Mouse (Mus musculus) lung, postnatal 14 days (tissue): ENCODE results near the gene Neurl2.
"Not testable (repeated sequence)": the region's sequence is repeated elsewhere in the genome, so short reads cannot be mapped to it uniquely, and the experiment has no call there.

Source experiments
- DNase-seq: peaks from one replicate; pipeline ENCODE4 v3.0.0; 2021

Neurl2 gene

GRCm38 (mm10) chr2:164857842-164858553, 24.7 kb upstream of the Neurl2 start:
- no peak for DNase-seq

- DNase-seq, result peak; percentile 77
Measured at GRCm38 (mm10) chr2:164857101-164857821, 24.0 kb upstream of the Neurl2 start, which contains the start of gene Pltp. Gene Pltp, minus strand, starts transcription at chr2:164857711.

- DNase-seq, result no peak
Measured at GRCm38 (mm10) chr2:164856309-164857100, 23.2 kb upstream of the Neurl2 start.

GRCm38 (mm10) chr2:164855572-164855971, 22.3 kb upstream of the Neurl2 start:
- not testable (repeated sequence) for DNase-seq

GRCm38 (mm10) chr2:164850061-164850460, 16.8 kb upstream of the Neurl2 start:
- DNase-seq, result no peak

- DNase-seq, result no peak
Measured at GRCm38 (mm10) chr2:164845782-164846181, 12.5 kb upstream of the Neurl2 start.

- DNase-seq, result no peak
Measured at GRCm38 (mm10) chr2:164835164-164835563, 1.9 kb upstream of the Neurl2 start.

- DNase-seq, result no peak
Measured at GRCm38 (mm10) chr2:164834531-164834930, 1.3 kb upstream of the Neurl2 start.

- peak; percentile 80 for DNase-seq
Measured at GRCm38 (mm10) chr2:164832748-164833301, 431 bp downstream of the Neurl2 start, which contains the start of gene Ctsa. Gene Ctsa, plus strand, starts transcription at chr2:164832873.

- no peak for DNase-seq
Measured at GRCm38 (mm10) chr2:164832032-164832747, 1.1 kb downstream of the Neurl2 start.

- DNase-seq, result no peak
Measured at GRCm38 (mm10) chr2:164831029-164831428, 2.2 kb downstream of the Neurl2 start.

- no peak for DNase-seq
Measured at GRCm38 (mm10) chr2:164829090-164829489, 4.2 kb downstream of the Neurl2 start.

GRCm38 (mm10) chr2:164828437-164828836, 4.8 kb downstream of the Neurl2 start, which contains the start of gene Spata25:
Gene Spata25, minus strand, starts transcription at chr2:164828537.
- no peak for DNase-seq

GRCm38 (mm10) chr2:164827146-164827850, 6.0 kb downstream of the Neurl2 start:
- DNase-seq, result no peak

GRCm38 (mm10) chr2:164825521-164825920, 7.7 kb downstream of the Neurl2 start:
- no peak for DNase-seq

GRCm38 (mm10) chr2:164823969-164824368, 9.3 kb downstream of the Neurl2 start:
- no peak for DNase-seq

- DNase-seq, result no peak
Measured at GRCm38 (mm10) chr2:164823181-164823585, 10.1 kb downstream of the Neurl2 start.

- DNase-seq, result peak; percentile 100
Measured at GRCm38 (mm10) chr2:164822636-164823165, 10.6 kb downstream of the Neurl2 start, which contains the start of gene Zswim1. Gene Zswim1, plus strand, starts transcription at chr2:164822686.

GRCm38 (mm10) chr2:164821060-164821459, 12.2 kb downstream of the Neurl2 start:
- no peak for DNase-seq

GRCm38 (mm10) chr2:164817703-164818102, 15.6 kb downstream of the Neurl2 start:
- DNase-seq, result no peak

- no peak for DNase-seq
Measured at GRCm38 (mm10) chr2:164817206-164817605, 16.1 kb downstream of the Neurl2 start.
